Mouse (Mus musculus) heart, embryonic 14.5 days (tissue): ENCODE results near the gene Chd2. TPM values are rescaled to one million over a fixed set of nuclear protein-coding genes. Genes with fewer than 3 reads are reported as not detected.
A peak's percentile ranks its signal among the peaks of the same experiment; 100 is the strongest.

ENCODE experiments used
- ATAC-seq: fragments of 200-750 bp; cut with Nextera tagmentation; 2 replicates; pipeline ENCODE4 v1.8.0; 2017; ENCODE audit warnings: low read depth, moderate TSS enrichment; ENCODE audit not compliant: insufficient number of reproducible peaks, insufficient read depth, low FRiP score
- H3K27ac ChIP-seq, 2 experiments: fragments of 200-500 bp in 1 of 2; fragments of 300-500 bp in 1 of 2; sonication (generic) in 1 of 2; replicated peaks in 1 of 2; 2 replicates each; pipeline ENCODE4 v1.5.1; 2012 to 2014; ENCODE audit warnings: low read depth in 2 of 2, low read length in 2 of 2, control low read depth in 1 of 2, mild to moderate bottlenecking in 1 of 2, mixed read lengths in 1 of 2; ENCODE audit not compliant: control insufficient read depth in 1 of 2, insufficient read depth in 1 of 2
- H3K27me3 ChIP-seq: fragments of 300-500 bp; sonication (generic); 2 replicates; pipeline ENCODE4 v1.6.1; 2014; ENCODE audit warnings: mild to moderate bottlenecking, low read length, control low read depth; ENCODE audit not compliant: control insufficient read depth, insufficient read depth
- H3K36me3 ChIP-seq: fragments of 300-500 bp; sonication (generic); 2 replicates; pipeline ENCODE4 v1.6.1; 2014; ENCODE audit warnings: mild to moderate bottlenecking, control low read depth, low read length, mixed read lengths; ENCODE audit not compliant: control insufficient read depth, insufficient read depth
- H3K4me1 ChIP-seq, 2 experiments: fragments of 200-500 bp in 1 of 2; fragments of 300-500 bp in 1 of 2; sonication (generic) in 1 of 2; 2 replicates each; pipeline ENCODE4 v1.6.1; 2012 to 2014; ENCODE audit warnings: low read length in 2 of 2, control low read depth in 1 of 2, mixed read lengths in 1 of 2; ENCODE audit not compliant: control insufficient read depth in 2 of 2, insufficient read depth in 2 of 2
- H3K4me2 ChIP-seq: fragments of 300-500 bp; sonication (generic); 2 replicates; pipeline ENCODE4 v1.6.1; 2014; ENCODE audit warnings: mild to moderate bottlenecking, low read length
- H3K4me3 ChIP-seq, 2 experiments: fragments of 200-500 bp in 1 of 2; fragments of 300-500 bp in 1 of 2; sonication (generic) in 1 of 2; 2 replicates each; pipeline ENCODE4 v1.5.1; 2012 to 2014; ENCODE audit warnings: low read length in 2 of 2, mild to moderate bottlenecking in 2 of 2, control low read depth in 1 of 2, low read depth in 1 of 2, moderate library complexity in 1 of 2; ENCODE audit not compliant: control insufficient read depth in 1 of 2, insufficient read depth in 1 of 2
- H3K9ac ChIP-seq: fragments of 300-500 bp; sonication (generic); 2 replicates; pipeline ENCODE4 v1.6.1; 2014; ENCODE audit warnings: mild to moderate bottlenecking, low read length
- H3K9me3 ChIP-seq: fragments of 300-500 bp; sonication (generic); 2 replicates; pipeline ENCODE4 v1.6.1; 2016; ENCODE audit warnings: low read length, control low read depth; ENCODE audit not compliant: control insufficient read depth
- WGBS: fragments of 180-500 bp; shearing (Covaris S2); extraction: QIAGEN DNeasy Blood & Tissue Kit; methylation state at CpG from one replicate; pipeline ENCODE4 v1.1.7; 2014; 5-methylcytosine and 5-hydroxymethylcytosine counted together
- polyA plus RNA-seq: library from polyadenylated mRNA; unstranded; fragments of >200 nt; fragmentation: Nextera tagmentation; extraction: Ambion mirVana; gene quantifications from 2 replicates; pipeline ENCODE4 v1.2.1, GENCODE M21; 2014

The Chd2 gene
- polyA plus RNA-seq, 1 experiment from 2014 or later: 46.9 TPM

DNA sequence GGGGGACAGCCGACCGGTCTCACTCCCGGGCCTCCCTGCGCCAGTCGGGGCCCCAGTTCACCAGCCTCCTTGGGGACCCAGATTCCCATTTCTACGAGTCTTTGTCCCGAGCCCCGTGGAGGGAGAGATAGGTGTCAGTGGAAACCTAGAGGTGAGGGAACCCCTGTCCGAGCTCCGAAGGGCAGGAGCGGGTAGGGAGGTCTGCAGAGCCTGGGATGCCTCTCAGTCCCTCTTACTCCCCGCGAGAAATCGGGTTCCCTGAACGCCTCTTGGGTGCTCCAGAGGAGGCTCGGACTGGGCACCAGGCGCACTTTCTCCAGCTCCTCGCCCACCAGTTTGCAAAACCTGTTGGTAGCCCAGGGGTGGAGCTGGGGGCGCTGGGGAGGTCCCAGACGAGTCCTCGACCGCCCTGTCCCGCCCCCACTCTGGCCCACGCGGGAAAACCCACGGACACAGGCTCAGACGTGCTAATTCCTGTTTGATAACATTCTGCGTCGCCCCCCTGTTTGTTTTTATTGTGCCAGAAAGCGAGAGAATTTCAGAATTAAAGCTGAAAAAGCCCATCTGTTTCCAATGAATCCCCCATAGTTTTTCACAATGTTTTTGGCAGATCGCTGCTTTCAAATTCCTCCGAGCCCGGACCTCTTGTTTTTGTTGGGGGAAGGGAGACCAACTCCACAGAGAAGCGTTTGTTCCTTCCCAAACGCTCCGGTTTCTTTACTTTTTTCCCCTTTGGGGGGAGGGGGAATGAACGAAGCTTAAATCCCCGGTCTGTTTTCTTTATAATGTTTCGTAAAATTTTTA, 149.9 kb downstream of the Chd2 start:
- Histone ChIP-seq H3K4me2 (peak overlapping the region; percentile 100), H3K9ac (peak overlapping the region; percentile 85), H3K9me3 (no peaks in the 10 kb centered on the region), H3K4me3 (peak overlapping the region; percentile 70 to 81), H3K4me1 (peaks cover 13 to 20% of the 10 kb centered on the region in 2 experiments), H3K36me3 (no peaks in the 10 kb centered on the region), H3K27me3 (peaks cover 36% of the 10 kb centered on the region), H3K27ac (peak overlapping the region; percentile 74 to 85)
- under 1% methylated on average over 39 of the region's 39 CpGs for WGBS
- ATAC-seq: peak; percentile 30

- peaks cover 37% of the 10 kb centered on the region for H3K27me3 ChIP-seq
- peaks cover 13 to 20% of the 10 kb centered on the region in 2 experiments for H3K4me1 ChIP-seq
- no peaks in the 10 kb centered on the region for H3K9me3 ChIP-seq
- peak overlapping the region; percentile 69 to 74 for H3K27ac ChIP-seq
- no peaks in the 10 kb centered on the region for H3K36me3 ChIP-seq
- H3K4me3 ChIP-seq: peak overlapping the region; percentile 70 to 81
- peak overlapping the region; percentile 85 for H3K9ac ChIP-seq
- WGBS: 2% methylated on average over 28 of the region's 42 CpGs
- peak overlapping the region; percentile 100 for H3K4me2 ChIP-seq
- ATAC-seq: peak; percentile 90
These were observed 150.6 kb downstream of the Chd2 start for GRCm38 (mm10) chr7:73391002-73391517.

GRCm38 (mm10) chr7:73390426-73391001, 151.1 kb downstream of the Chd2 start:
- no peaks in the 10 kb centered on the region for H3K9me3 ChIP-seq
- 3% methylated on average over 18 of the region's 18 CpGs for WGBS
- no peak for ATAC-seq
- H3K4me2 ChIP-seq: peak overlapping the region; percentile 100
- H3K4me3 ChIP-seq: peak overlapping the region; percentile 40 to 70
- H3K9ac ChIP-seq: peak overlapping the region; percentile 32; the same call in 1 of the 2 replicates
- no peaks in the 10 kb centered on the region for H3K36me3 ChIP-seq
- no peak overlapping the region for H3K27ac ChIP-seq
- peaks cover 13 to 20% of the 10 kb centered on the region in 2 experiments for H3K4me1 ChIP-seq
- peaks cover 37% of the 10 kb centered on the region for H3K27me3 ChIP-seq

DNA sequence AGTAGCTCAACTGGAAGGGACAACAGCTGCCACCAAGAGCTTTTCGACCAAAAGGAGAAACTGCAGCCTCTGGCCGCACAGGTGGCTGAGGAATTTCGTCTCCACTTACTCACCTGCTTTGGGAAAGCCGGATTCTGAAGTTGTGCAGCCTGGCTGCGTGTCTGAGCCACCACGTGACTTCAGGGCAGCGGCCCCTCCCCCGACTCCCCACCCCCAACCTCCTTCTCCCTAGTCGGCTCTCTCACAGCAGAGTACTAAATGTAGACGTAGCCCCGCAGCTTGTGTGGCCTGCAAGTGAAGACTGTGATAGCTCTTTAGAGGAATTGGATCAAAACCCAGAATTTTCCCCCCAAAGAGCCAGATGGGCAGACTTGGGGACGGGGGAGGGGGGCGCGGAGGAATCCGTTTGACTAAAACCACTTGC, 151.7 kb downstream of the Chd2 start:
- no peak overlapping the region for H3K27ac ChIP-seq
- H3K4me3 ChIP-seq: peak overlapping the region; percentile 40 to 70
- peak overlapping the region; percentile 100 for H3K4me2 ChIP-seq
- under 1% methylated on average over 15 of the region's 15 CpGs for WGBS
- peaks cover 13 to 20% of the 10 kb centered on the region in 2 experiments for H3K4me1 ChIP-seq
- no peaks in the 10 kb centered on the region for H3K9me3 ChIP-seq
- H3K27me3 ChIP-seq: peaks cover 37% of the 10 kb centered on the region
- ATAC-seq: no peak
- no peaks in the 10 kb centered on the region for H3K36me3 ChIP-seq
- peak overlapping the region; percentile 32; the same call in 1 of the 2 replicates for H3K9ac ChIP-seq

- Histone ChIP-seq H3K27me3 (peaks cover 39% of the 10 kb centered on the region), H3K9me3 (no peaks in the 10 kb centered on the region), H3K9ac (no peak overlapping the region), H3K4me1 (peaks cover 13 to 20% of the 10 kb centered on the region in 2 experiments), H3K4me3 (peak overlapping the region in 1 of 2 experiments; percentile 70; a peak in 2 of 4 replicates), H3K27ac (no peak overlapping the region), H3K36me3 (no peaks in the 10 kb centered on the region), H3K4me2 (peak overlapping the region; percentile 100)
- no peak for ATAC-seq
- 13% methylated on average over 9 of the region's 9 CpGs for WGBS
These were observed 152.2 kb downstream of the Chd2 start for GRCm38 (mm10) chr7:73389419-73389818.

GRCm38 (mm10) chr7:73388866-73389265, 152.8 kb downstream of the Chd2 start:
- Histone ChIP-seq H3K36me3 (no peaks in the 10 kb centered on the region), H3K4me3 (no peak overlapping the region), H3K4me2 (no peak overlapping the region), H3K9ac (no peak overlapping the region), H3K27me3 (peaks cover 43% of the 10 kb centered on the region), H3K9me3 (no peaks in the 10 kb centered on the region), H3K4me1 (peaks cover 13 to 20% of the 10 kb centered on the region in 2 experiments), H3K27ac (no peak overlapping the region)
- no peak for ATAC-seq
- WGBS: 78% methylated on average over 2 of the region's 2 CpGs

GRCm38 (mm10) chr7:73382843-73383242, 158.8 kb downstream of the Chd2 start:
- H3K27me3 ChIP-seq: peaks cover 43% of the 10 kb centered on the region
- no peaks in the 10 kb centered on the region for H3K36me3 ChIP-seq
- no peak overlapping the region for H3K9ac ChIP-seq
- WGBS: 78% methylated on average over 7 of the region's 7 CpGs
- no peak for ATAC-seq
- no peak overlapping the region for H3K4me3 ChIP-seq
- no peaks in the 10 kb centered on the region for H3K9me3 ChIP-seq
- H3K27ac ChIP-seq: no peak overlapping the region
- no peak overlapping the region for H3K4me2 ChIP-seq
- no peaks in the 10 kb centered on the region for H3K4me1 ChIP-seq
